Comparison of ENCODE assay signal across 24 mouse cellular contexts in genomic region chr2:61247956-61248355, GRCm38 (mm10).
DNase-seq lines count a peak whose midpoint lies in the region; ATAC-seq and TF ChIP-seq lines count a peak whose summit lies in the region.
"Had no signal": no experiment of that assay in that cellular context is flagged by ENCODE, and none has a peak within 500 bp of the region (broad histone marks: within the 10 kb centered on the region; RNA-seq: fewer than 3 reads in every experiment).

No protein-coding gene starts in this region.

- WGBS in midbrain, postnatal 0 days, result 84% methylated on average over 4 of the region's 4 CpGs
- 92% methylated on average over 4 of the region's 4 CpGs for WGBS in midbrain, embryonic 13.5 days

- H3K27me3 ChIP-seq in midbrain, postnatal 0 days (ENCODE audit: insufficient read depth, low read length), result no peaks in the 10 kb centered on the region
- H3K27me3 ChIP-seq in midbrain, embryonic 13.5 days, result no peaks in the 10 kb centered on the region
- H3K27me3 ChIP-seq: CH12.LX; embryonic facial prominence, embryonic 12.5 days; heart, embryonic 15.5 days; hindbrain, embryonic 12.5 days had no signal

- no peak overlapping the region for H3K4me3 ChIP-seq in midbrain, postnatal 0 days (ENCODE audit: low read depth, low read length)
- no peak overlapping the region for H3K4me3 ChIP-seq in midbrain, embryonic 13.5 days (replicated peaks)
- H3K4me3 ChIP-seq: embryonic facial prominence, embryonic 12.5 days; forebrain, embryonic 10.5 days; heart, adult 2 months; heart, embryonic 15.5 days; hindbrain, embryonic 12.5 days had no signal

- H3K9me3 ChIP-seq in midbrain, postnatal 0 days (ENCODE audit: low read length), result no peaks in the 10 kb centered on the region
- H3K9me3 ChIP-seq in midbrain, embryonic 13.5 days, result no peaks in the 10 kb centered on the region
- H3K9me3 ChIP-seq: embryonic facial prominence, embryonic 12.5 days; forebrain, embryonic 10.5 days; heart, embryonic 15.5 days; hindbrain, embryonic 12.5 days had no signal

- intact Hi-C loops in heart, postnatal 25 days (cut with DNase I), result no loop called here

- peak; percentile 24 for DNase-seq in embryo, embryonic 11.5 days (ENCODE audit: low read depth, low spot score)
- no peak for DNase-seq in embryo, embryonic 10 days (ENCODE audit: low spot score)
- DNase-seq in midbrain, postnatal 0 days (ENCODE audit: low spot score), result peak; percentile 22
- peak; percentile 23 for DNase-seq in brain, embryonic 14.5 days (ENCODE audit: low read depth)
- peak; percentile 39 for DNase-seq in mesoderm, embryonic 11.5 days (ENCODE audit: low read depth, low spot score)
- no peak for DNase-seq in heart, postnatal 25 days (ENCODE audit: low spot score)
- DNase-seq in frontal cortex, postnatal 10 days (ENCODE audit: low spot score in 2 of 2), result no peak
- DNase-seq: adrenal gland, postnatal 10 days; cerebellum, adult 18-20 months; cerebellum, adult 9-11 months; cerebellum, postnatal 36 days; gastrocnemius, postnatal 14 days; heart, adult 2 months; heart, postnatal 36 days; kidney, adult 11 months had no signal

- no peak for TF ChIP-seq CTCF in midbrain, postnatal 0 days (IDR thresholded peaks at IDR 0.05)
- TF ChIP-seq CTCF in brain, embryonic 14.5 days (IDR thresholded peaks at IDR 0.05; ENCODE audit: borderline replicate concordance, extremely low read depth, insufficient read depth, insufficient read length), result no peak

- H3K4me1 ChIP-seq in midbrain, postnatal 0 days (ENCODE audit: insufficient read depth, low read length), result no peaks in the 10 kb centered on the region
- no peaks in the 10 kb centered on the region for H3K4me1 ChIP-seq in midbrain, embryonic 13.5 days (replicated peaks)

- no peaks in the 10 kb centered on the region for H3K36me3 ChIP-seq in midbrain, postnatal 0 days (ENCODE audit: insufficient read depth, low read length)
- no peaks in the 10 kb centered on the region for H3K36me3 ChIP-seq in midbrain, embryonic 13.5 days
- H3K36me3 ChIP-seq: embryonic facial prominence, embryonic 12.5 days; forebrain, embryonic 10.5 days; heart, embryonic 15.5 days; hindbrain, embryonic 12.5 days had no signal

- no peak for ATAC-seq in midbrain, postnatal 0 days (ENCODE audit: low FRiP score)
- no peak for ATAC-seq in midbrain, embryonic 13.5 days
- ATAC-seq: forebrain, embryonic 14.5 days; hindbrain, embryonic 16.5 days had no signal

- H3K4me2 ChIP-seq in midbrain, postnatal 0 days (ENCODE audit: low read depth, low read length, poor library complexity, severe bottlenecking), result no peak overlapping the region
- no peak overlapping the region for H3K4me2 ChIP-seq in midbrain, embryonic 13.5 days (replicated peaks)
- H3K4me2 ChIP-seq: embryonic facial prominence, embryonic 12.5 days; heart, embryonic 11.5 days; heart, embryonic 15.5 days; hindbrain, embryonic 12.5 days had no signal

- no peak for TF ChIP-seq POLR2A in brain, embryonic 14.5 days (IDR thresholded peaks at IDR 0.05; ENCODE audit: borderline replicate concordance, extremely low read depth, insufficient read depth, insufficient read length, poor library complexity, severe bottlenecking)

- H3K9ac ChIP-seq in midbrain, postnatal 0 days (replicated peaks; ENCODE audit: low read length, poor library complexity, severe bottlenecking), result no peak overlapping the region
- no peak overlapping the region for H3K9ac ChIP-seq in midbrain, embryonic 13.5 days (replicated peaks)
- H3K9ac ChIP-seq: embryonic facial prominence, embryonic 12.5 days; heart, embryonic 15.5 days; hindbrain, embryonic 12.5 days had no signal

- H3K27ac ChIP-seq in midbrain, postnatal 0 days (ENCODE audit: low read depth, low read length), result no peak overlapping the region
- H3K27ac ChIP-seq in midbrain, embryonic 13.5 days, result no peak overlapping the region
- H3K27ac ChIP-seq: embryonic facial prominence, embryonic 12.5 days; forebrain, embryonic 10.5 days; heart, adult 2 months; heart, embryonic 15.5 days; hindbrain, embryonic 12.5 days had no signal

Comparison
In these comparisons a context has a peak if more than half of its experiments do, and no peak if none do; other contexts are left out.
1. DNase-seq: peak in embryo, embryonic 11.5 days (single experiment), midbrain, postnatal 0 days (single experiment), brain, embryonic 14.5 days (single experiment) and mesoderm, embryonic 11.5 days (single experiment); none in embryo, embryonic 10 days (single experiment), heart, postnatal 25 days (single experiment) and frontal cortex, postnatal 10 days (0 of 2).